8 mouse cellular contexts compared by ENCODE assay signal in genomic region chr2:166995796-166996532, GRCm38 (mm10). TPM values are rescaled to one million over a fixed set of nuclear protein-coding genes. Genes with fewer than 3 reads are reported as not detected.
DNase-seq lines count a peak whose midpoint lies in the region; ATAC-seq and TF ChIP-seq lines count a peak whose summit lies in the region.

TSS of gene Stau1 (minus strand) at chr2:166996299.

- peak; percentile 99 for ATAC-seq in cerebellum, adult (ENCODE audit: insufficient number of reproducible peaks, low FRiP score, low TSS enrichment)
- peak; percentile 99 for ATAC-seq in forebrain, embryonic 13.5 days
- ATAC-seq in liver, postnatal 0 days, result peak; percentile 98
- peak; percentile 99 for ATAC-seq in neural tube, embryonic 14.5 days (ENCODE audit: low read depth)

- no peaks in the 10 kb centered on the region for H3K9me3 ChIP-seq in ES-Bruce4 (replicated peaks; ENCODE audit: control insufficient read depth, insufficient read depth, low read length, poor library complexity, severe bottlenecking)
- H3K9me3 ChIP-seq in forebrain, embryonic 13.5 days (replicated peaks), result no peaks in the 10 kb centered on the region
- no peaks in the 10 kb centered on the region for H3K9me3 ChIP-seq in liver, postnatal 0 days (ENCODE audit: low read length)
- H3K9me3 ChIP-seq in neural tube, embryonic 14.5 days (ENCODE audit: control insufficient read depth, low read length), result no peaks in the 10 kb centered on the region

- H3K27ac ChIP-seq in ES-Bruce4 (ENCODE audit: insufficient read depth, low read length), result peak within 1 kb of the TSS; percentile 91
- H3K27ac ChIP-seq in forebrain, embryonic 13.5 days, result peak within 1 kb of the TSS; percentile 97
- peak within 1 kb of the TSS; percentile 97 for H3K27ac ChIP-seq in liver, postnatal 0 days (ENCODE audit: low read depth)
- H3K27ac ChIP-seq in neural tube, embryonic 14.5 days (ENCODE audit: low read depth, low read length), result peak within 1 kb of the TSS; percentile 98

- H3K36me3 ChIP-seq in ES-Bruce4 (ENCODE audit: control insufficient read depth, insufficient read depth, low read length, poor library complexity, severe bottlenecking), result no peaks in the 10 kb centered on the region
- H3K36me3 ChIP-seq in forebrain, embryonic 13.5 days (ENCODE audit: poor library complexity, severe bottlenecking), result no peaks in the 10 kb centered on the region
- no peaks in the 10 kb centered on the region for H3K36me3 ChIP-seq in liver, postnatal 0 days (replicated peaks; ENCODE audit: insufficient read depth, low read length)
- no peaks in the 10 kb centered on the region for H3K36me3 ChIP-seq in neural tube, embryonic 14.5 days (ENCODE audit: control insufficient read depth, insufficient read depth, low read length)

- H3K4me1 ChIP-seq in ES-Bruce4 (ENCODE audit: control insufficient read depth, insufficient read depth, low read length), result no peaks in the 10 kb centered on the region
- H3K4me1 ChIP-seq in forebrain, embryonic 13.5 days, result peaks cover 39% of the 10 kb centered on the region
- peaks cover 27% of the 10 kb centered on the region for H3K4me1 ChIP-seq in liver, postnatal 0 days (ENCODE audit: insufficient read depth)
- peaks cover 32% of the 10 kb centered on the region for H3K4me1 ChIP-seq in neural tube, embryonic 14.5 days (ENCODE audit: control insufficient read depth, insufficient read depth, low read length)

- WGBS in forebrain, embryonic 13.5 days, result under 1% methylated on average over 54 of the region's 88 CpGs
- WGBS in large intestine, adult 2 months, result under 1% methylated on average over 87 of the region's 88 CpGs
- WGBS in liver, postnatal 0 days (ENCODE audit: insufficient replicate concordance), result 3% methylated on average over 60 of the region's 88 CpGs
- WGBS in neural tube, embryonic 14.5 days, result under 1% methylated on average over 68 of the region's 88 CpGs

- peak; percentile 96 to 97 for DNase-seq in heart, postnatal 10 days
- peak; percentile 88 for DNase-seq in large intestine, adult 2 months (ENCODE audit: low read depth, low spot score)
- DNase-seq in liver, postnatal 0 days, result peak; percentile 96
- peak; percentile 96 for DNase-seq in testis, postnatal 10 days (ENCODE audit: low spot score)

- H3K4me2 ChIP-seq in forebrain, embryonic 13.5 days, result peak within 1 kb of the TSS; percentile 89
- H3K4me2 ChIP-seq in liver, postnatal 0 days (ENCODE audit: low read depth, low read length), result peak within 1 kb of the TSS; percentile 85
- peak within 1 kb of the TSS; percentile 82 for H3K4me2 ChIP-seq in neural tube, embryonic 14.5 days (ENCODE audit: low read depth, low read length)

- no peaks in the 10 kb centered on the region for H3K27me3 ChIP-seq in ES-Bruce4 (ENCODE audit: control insufficient read depth, insufficient read depth, low read length, poor library complexity, severe bottlenecking)
- H3K27me3 ChIP-seq in forebrain, embryonic 13.5 days, result no peaks in the 10 kb centered on the region
- H3K27me3 ChIP-seq in liver, postnatal 0 days (ENCODE audit: insufficient read depth, low read length), result no peaks in the 10 kb centered on the region
- H3K27me3 ChIP-seq in neural tube, embryonic 14.5 days (ENCODE audit: control insufficient read depth, insufficient read depth, low read length), result no peaks in the 10 kb centered on the region

- peak within 1 kb of the TSS; percentile 97 for H3K4me3 ChIP-seq in ES-Bruce4 (ENCODE audit: low read depth, low read length)
- H3K4me3 ChIP-seq in forebrain, embryonic 13.5 days, result peak within 1 kb of the TSS; percentile 93
- peak within 1 kb of the TSS; percentile 97 for H3K4me3 ChIP-seq in liver, postnatal 0 days (ENCODE audit: low read depth, low read length)
- H3K4me3 ChIP-seq in neural tube, embryonic 14.5 days (ENCODE audit: low read depth, low read length), result peak within 1 kb of the TSS; percentile 96

- no peak for TF ChIP-seq CTCF in ES-Bruce4 (IDR thresholded peaks at IDR 0.05; ENCODE audit: low read depth, low read length)
- no peak for TF ChIP-seq CTCF in liver, postnatal 0 days (IDR thresholded peaks at IDR 0.05; ENCODE audit: low read depth)

- intact Hi-C loops in heart, postnatal 10 days (cut with DNase I), result loop anchor here (2.0 kb wide), 1 partner anchor 39 kb away; no protein-coding TSS in a partner anchor

- TF ChIP-seq POLR2A in ES-Bruce4 (IDR thresholded peaks at IDR 0.05; ENCODE audit: insufficient read depth, low read length), result peak; percentile 44

- no peak for TF ChIP-seq EP300 in ES-Bruce4 (IDR thresholded peaks at IDR 0.05; ENCODE audit: insufficient read depth, low read depth, low read length)
- TF ChIP-seq EP300 in liver, postnatal 0 days (IDR thresholded peaks at IDR 0.05; ENCODE audit: low read depth), result no peak

- H3K9ac ChIP-seq in ES-Bruce4 (ENCODE audit: low read depth, poor library complexity, severe bottlenecking), result peak within 1 kb of the TSS; percentile 94
- H3K9ac ChIP-seq in forebrain, embryonic 13.5 days, result peak within 1 kb of the TSS; percentile 97
- H3K9ac ChIP-seq in liver, postnatal 0 days (replicated peaks), result peak within 1 kb of the TSS; percentile 97
- H3K9ac ChIP-seq in neural tube, embryonic 14.5 days (replicated peaks; ENCODE audit: low read depth, low read length), result peak within 1 kb of the TSS; percentile 98

RNA-seq across cellular contexts. Expression of gene Stau1, which starts in this region (rescaled TPM):
- polyA plus RNA-seq in ES-Bruce4 (2011; ENCODE audit: insufficient read depth, insufficient read length, low read depth, missing spikeins), result 50.1 and 55.4 TPM in 2 replicates
- 107 and 111 TPM in 2 replicates for polyA plus RNA-seq in forebrain, embryonic 13.5 days (2015; fragmentation: Nextera tagmentation; extraction: Ambion mirVana)
- total RNA-seq in heart, postnatal 10 days (2021), result 10 to 100 TPM; 54.2 TPM
- polyA plus RNA-seq in large intestine, adult 2 months (2012; rRNA removed), result 20.5 and 24.6 TPM in 2 replicates
- 28.6 and 31.5 TPM in 2 replicates for polyA plus RNA-seq in liver, postnatal 0 days (2015; fragmentation: Nextera tagmentation; extraction: Ambion mirVana)
- 104 and 112 TPM in 2 replicates for polyA plus RNA-seq in neural tube, embryonic 14.5 days (2014; fragmentation: Nextera tagmentation; extraction: Ambion mirVana)

Comparison
In these comparisons a context has a peak if more than half of its experiments do, and no peak if none do; other contexts are left out.
1. Peak in every context shown above with its lines: DNase-seq, ATAC-seq, H3K4me3 ChIP-seq and H3K27ac ChIP-seq.